Mouse (Mus musculus) MEL (cell line): ENCODE data around the gene Siae.

Experiments used
- CHD2 ChIP-seq: IDR thresholded peaks from 2 replicates; pipeline ENCODE4 v1.6.1; 2011; ENCODE audit warnings: low read length, improper control_type of control experiment
- CTCF ChIP-seq, 3 experiments: IDR thresholded peaks in 2 of 3; conservative IDR thresholded peaks in 1 of 3; 2 replicates each; pipeline ENCODE4 v1.5.1; 2011 to 2012; ENCODE audit warnings: low read length in 3 of 3, low read depth in 2 of 3, mild to moderate bottlenecking in 2 of 3, improper control_type of control experiment in 1 of 3, inconsistent platforms in 1 of 3, mixed read lengths in 1 of 3, moderate library complexity in 1 of 3; ENCODE audit not compliant: control insufficient read depth in 1 of 3, insufficient read depth in 1 of 3, poor library complexity in 1 of 3, severe bottlenecking in 1 of 3
- GATA1 ChIP-seq: IDR thresholded peaks from 2 replicates; pipeline ENCODE4 v1.6.1; 2011; ENCODE audit warnings: low read depth, low read length, improper control_type of control experiment
- KAT2A ChIP-seq: conservative IDR thresholded peaks from 2 replicates; pipeline ENCODE4 v1.6.1; 2012; ENCODE audit warnings: low read depth, low read length, improper control_type of control experiment, inconsistent platforms
- MAX ChIP-seq: IDR thresholded peaks from 2 replicates; pipeline ENCODE4 v1.6.1; 2011; ENCODE audit warnings: low read length, improper control_type of control experiment
- NELFE ChIP-seq: IDR thresholded peaks from 2 replicates; pipeline ENCODE4 v1.6.1; 2011; ENCODE audit warnings: low read depth, low read length, improper control_type of control experiment
- POLR2AphosphoS5 ChIP-seq: IDR thresholded peaks from 2 replicates; pipeline ENCODE4 v1.6.1; 2012; ENCODE audit warnings: low read depth, borderline replicate concordance, mild to moderate bottlenecking, inconsistent platforms, low read length, moderate library complexity, mixed read lengths
- RCOR1 ChIP-seq: IDR thresholded peaks from 2 replicates; pipeline ENCODE4 v1.6.1; 2012; ENCODE audit warnings: low read depth, mild to moderate bottlenecking, inconsistent platforms, low read length, improper control_type of control experiment
- TAL1 ChIP-seq: IDR thresholded peaks from 2 replicates; pipeline ENCODE4 v1.6.1; 2012; ENCODE audit warnings: mild to moderate bottlenecking, inconsistent platforms, low read length, moderate library complexity, mixed read lengths
- ZKSCAN1 ChIP-seq: IDR thresholded peaks from 2 replicates; pipeline ENCODE4 v1.6.1; 2012; ENCODE audit warnings: low read depth, mild to moderate bottlenecking, inconsistent platforms, low read length, improper control_type of control experiment, moderate library complexity
- ZNF384 ChIP-seq: IDR thresholded peaks from 2 replicates; pipeline ENCODE4 v1.6.1; 2012; ENCODE audit warnings: low read depth, mild to moderate bottlenecking, inconsistent platforms, low read length, improper control_type of control experiment

- no peak for TF ChIP-seq MAX
- TF ChIP-seq CTCF (IDR thresholded peaks at IDR 0.05 in 2 of 3, conservative IDR thresholded peaks at IDR 0.05 in 1 of 3; ENCODE audit: control insufficient read depth in 1 of 3, insufficient read depth in 1 of 3, low read depth in 2 of 3, low read length in 3 of 3, poor library complexity in 1 of 3, severe bottlenecking in 1 of 3) = no peak
- TF ChIP-seq TAL1 = peak; percentile 3
- no peak for TF ChIP-seq CHD2
- TF ChIP-seq RCOR1 = no peak
- no peak for TF ChIP-seq NELFE
- peak; percentile 35; the same call in 1 of the 2 replicates for TF ChIP-seq GATA1
- TF ChIP-seq ZNF384 = no peak
- TF ChIP-seq POLR2AphosphoS5 = no peak
- no peak for TF ChIP-seq ZKSCAN1
- TF ChIP-seq KAT2A = no peak
These were observed 12.6 kb downstream of the Siae start for GRCm38 (mm10) chr9:37567892-37568604.
